Mouse (Mus musculus): Measurements from ENCODE around the gene Ypel4. TPM values are rescaled to one million over a fixed set of nuclear protein-coding genes. Genes with fewer than 3 reads are reported as not detected.

Ypel4 gene
- polyA plus RNA-seq, 1 experiment from 2014 or later: 1.6 TPM

DNA sequence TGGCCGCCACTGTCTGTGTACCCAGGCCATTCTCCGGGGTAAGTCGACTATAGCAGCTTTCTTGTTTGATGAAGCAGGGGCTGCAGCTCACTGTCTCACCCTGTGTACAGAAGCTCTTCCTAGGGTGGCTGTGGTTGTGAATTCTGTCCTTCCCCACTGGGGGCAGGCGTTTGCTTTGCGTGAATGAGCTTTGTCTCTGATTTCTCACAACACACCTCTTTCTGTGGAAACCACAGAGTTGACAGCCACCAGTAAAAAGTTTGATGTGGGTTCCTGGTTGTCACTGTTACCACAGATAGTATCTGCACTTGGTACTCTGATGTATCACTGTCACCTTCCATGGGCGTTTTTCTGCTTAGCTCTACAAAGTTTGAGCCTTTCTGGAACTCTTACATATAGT lies 45.4 kb downstream of the Ypel4 start:
- TF ChIP-seq CTCF (IDR thresholded peaks at IDR 0.05; ENCODE audit: low read depth) (peak; percentile 61), EP300 (optimal IDR thresholded peaks at IDR 0.05) (no peak)
- no peaks in the 10 kb centered on the region for H3K9me3 ChIP-seq (ENCODE audit: control insufficient read depth, low read length)
- H3K4me3 ChIP-seq (ENCODE audit: low read depth, low read length): no peak overlapping the region
- no peaks in the 10 kb centered on the region for H3K36me3 ChIP-seq (ENCODE audit: control insufficient read depth, insufficient read depth, low read length)
- no peak for ATAC-seq (ENCODE audit: low FRiP score, low TSS enrichment)
- no peaks in the 10 kb centered on the region for H3K27me3 ChIP-seq (ENCODE audit: control insufficient read depth, insufficient read depth, low read length)
- DNase-seq (ENCODE audit: low spot score): no peak
- peaks cover 3% of the 10 kb centered on the region; the same call in 1 of the 2 replicates for H3K4me1 ChIP-seq (replicated peaks; ENCODE audit: control insufficient read depth, insufficient read depth)
- H3K4me2 ChIP-seq (replicated peaks; ENCODE audit: low read depth): no peak overlapping the region
- no peak overlapping the region for H3K27ac ChIP-seq (replicated peaks)
- WGBS: 46% methylated on average over 6 of the region's 6 CpGs
- H3K9ac ChIP-seq (ENCODE audit: low read length): no peak overlapping the region

DNA sequence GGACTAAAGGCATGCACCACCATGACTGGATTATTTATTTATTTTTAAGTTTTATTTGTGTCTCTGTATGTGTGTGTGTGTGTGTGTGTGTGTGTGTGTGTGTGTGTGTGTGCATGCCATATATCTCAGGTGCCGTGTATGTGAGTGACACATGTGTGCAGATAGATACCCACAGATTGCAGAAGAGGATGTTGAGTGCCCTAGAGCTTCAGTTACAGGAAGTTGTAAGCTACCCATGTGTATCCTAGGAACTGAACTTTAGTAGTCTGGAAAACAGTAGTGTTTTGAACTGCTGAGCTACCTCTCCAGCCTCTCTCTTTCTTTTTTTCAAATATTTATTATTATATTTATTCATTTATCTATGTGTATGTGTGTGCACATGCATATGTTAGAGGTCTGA lies 49.5 kb downstream of the Ypel4 start:
- Histone ChIP-seq H3K9ac (ENCODE audit: low read length) (no peak overlapping the region), H3K27me3 (ENCODE audit: control insufficient read depth, insufficient read depth, low read length) (no peaks in the 10 kb centered on the region), H3K4me2 (replicated peaks; ENCODE audit: low read depth) (no peak overlapping the region), H3K27ac (replicated peaks) (peak overlapping the region; percentile 67), H3K4me3 (ENCODE audit: low read depth, low read length) (no peak overlapping the region), H3K4me1 (replicated peaks; ENCODE audit: control insufficient read depth, insufficient read depth) (peaks cover 4% of the 10 kb centered on the region; the same call in 1 of the 2 replicates), H3K36me3 (ENCODE audit: control insufficient read depth, insufficient read depth, low read length) (no peaks in the 10 kb centered on the region), H3K9me3 (ENCODE audit: control insufficient read depth, low read length) (no peaks in the 10 kb centered on the region)
- WGBS: 72% methylated on average over 1 of the region's 1 CpGs
- no peak for ATAC-seq (ENCODE audit: low FRiP score, low TSS enrichment)
- TF ChIP-seq CTCF (IDR thresholded peaks at IDR 0.05; ENCODE audit: low read depth): no peak
- no peak for TF ChIP-seq EP300 (optimal IDR thresholded peaks at IDR 0.05)
- DNase-seq (ENCODE audit: low spot score): no peak

DNA sequence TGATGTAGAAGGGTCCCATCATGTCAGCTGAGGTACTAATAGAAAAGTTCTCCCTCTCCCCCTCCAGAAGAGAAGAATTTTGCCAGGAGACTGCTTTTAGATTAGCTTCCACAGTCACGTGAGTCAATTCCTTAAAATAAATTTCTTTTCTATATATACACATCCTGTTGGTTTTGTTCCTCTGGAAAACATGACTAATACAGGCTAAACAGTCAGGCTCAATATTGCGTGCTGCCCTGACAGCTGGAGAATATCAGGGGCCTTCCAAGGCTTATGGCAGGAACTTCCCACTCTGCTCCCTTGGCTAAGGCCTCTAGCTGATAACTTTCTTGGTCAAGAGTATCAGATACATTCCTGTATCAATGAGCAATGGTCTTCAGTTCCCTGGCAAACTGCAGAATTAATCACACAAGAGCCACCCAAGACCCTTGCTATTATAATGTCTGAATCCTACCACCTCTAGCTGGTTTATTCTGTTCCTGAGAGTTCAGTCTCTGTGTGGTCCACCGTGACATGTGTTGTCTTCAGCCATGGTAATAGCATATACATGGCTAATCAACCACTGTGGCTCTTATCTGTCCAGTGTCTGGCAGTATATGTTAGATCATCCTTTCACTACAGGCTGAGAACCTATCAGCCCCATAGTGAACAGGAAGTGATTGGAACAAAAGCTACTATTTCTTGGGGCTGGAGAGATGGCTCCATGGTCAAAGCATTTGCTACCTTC lies 50.1 kb downstream of the Ypel4 start:
- no peak overlapping the region for H3K4me3 ChIP-seq (ENCODE audit: low read depth, low read length)
- H3K27me3 ChIP-seq (ENCODE audit: control insufficient read depth, insufficient read depth, low read length): no peaks in the 10 kb centered on the region
- ATAC-seq (ENCODE audit: low FRiP score, low TSS enrichment): peak; percentile 87
- H3K4me1 ChIP-seq (replicated peaks; ENCODE audit: control insufficient read depth, insufficient read depth): peaks cover 4% of the 10 kb centered on the region; the same call in 1 of the 2 replicates
- no peak overlapping the region for H3K4me2 ChIP-seq (replicated peaks; ENCODE audit: low read depth)
- no peak overlapping the region for H3K9ac ChIP-seq (ENCODE audit: low read length)
- no peak for DNase-seq (ENCODE audit: low spot score)
- H3K27ac ChIP-seq (replicated peaks): peak overlapping the region; percentile 67
- 41% methylated on average over 3 of the region's 3 CpGs for WGBS
- H3K9me3 ChIP-seq (ENCODE audit: control insufficient read depth, low read length): no peaks in the 10 kb centered on the region
- TF ChIP-seq CTCF (IDR thresholded peaks at IDR 0.05; ENCODE audit: low read depth): no peak
- no peaks in the 10 kb centered on the region for H3K36me3 ChIP-seq (ENCODE audit: control insufficient read depth, insufficient read depth, low read length)

MicroRNA genes within 50 kb of the gene (microRNA counts, 519-probe panel; counts per million panel counts)
- microRNA mmu-miR-130a: 7,544 counts per million, percentile 96 among the panel's probes with 10 or more counts

Small RNA genes within 50 kb of the gene (microRNA-seq; reads per million reads assigned to microRNA genes)
- 21,219 reads per million, percentile 96 among the genes with 10 or more reads in this experiment for gene Mir130a

Other genes with a start within 250 kb of the Ypel4 start
- 34.5 and 38.8 TPM in 2 replicates for gene Ctnnd1, start 83.3 kb upstream of the Ypel4 start, polyA plus RNA-seq (2015; fragmentation: Nextera tagmentation; extraction: Ambion mirVana)
- 0.07 and 0.11 TPM in 2 replicates for gene Btbd18, start 75.0 kb upstream of the Ypel4 start, polyA plus RNA-seq (2015; fragmentation: Nextera tagmentation; extraction: Ambion mirVana)
- 111 and 123 TPM in 2 replicates for gene Selenoh, start 63.3 kb upstream of the Ypel4 start, polyA plus RNA-seq (2015; fragmentation: Nextera tagmentation; extraction: Ambion mirVana)
- not detected in 2 replicates for gene Gm28635, start 56.0 kb upstream of the Ypel4 start, polyA plus RNA-seq (2015; fragmentation: Nextera tagmentation; extraction: Ambion mirVana)
- 18.1 and 18.2 TPM in 2 replicates for gene Med19, start 55.7 kb upstream of the Ypel4 start, polyA plus RNA-seq (2015; fragmentation: Nextera tagmentation; extraction: Ambion mirVana)
- 80.9 and 86.0 TPM in 2 replicates for gene Tmx2, start 54.9 kb upstream of the Ypel4 start, polyA plus RNA-seq (2015; fragmentation: Nextera tagmentation; extraction: Ambion mirVana)
- 24.1 and 29.7 TPM in 2 replicates for gene Zdhhc5, start 18.9 kb upstream of the Ypel4 start, polyA plus RNA-seq (2015; fragmentation: Nextera tagmentation; extraction: Ambion mirVana)
- 16.3 and 16.5 TPM in 2 replicates for gene Clp1, start 6.7 kb upstream of the Ypel4 start, polyA plus RNA-seq (2015; fragmentation: Nextera tagmentation; extraction: Ambion mirVana)
- gene Gm19426, start 9.6 kb downstream of the Ypel4 start, polyA plus RNA-seq (2015; fragmentation: Nextera tagmentation; extraction: Ambion mirVana): 3.8 and 3.9 TPM in 2 replicates
- gene Serping1, start 41.4 kb downstream of the Ypel4 start, polyA plus RNA-seq (2015; fragmentation: Nextera tagmentation; extraction: Ambion mirVana): 101 and 103 TPM in 2 replicates
- 27.6 and 28.6 TPM in 2 replicates for gene Ube2l6, start 64.8 kb downstream of the Ypel4 start, polyA plus RNA-seq (2015; fragmentation: Nextera tagmentation; extraction: Ambion mirVana)
- 0.05 TPM in 1 of 2 replicates, not detected in the other for gene Smtnl1, start 88.6 kb downstream of the Ypel4 start, polyA plus RNA-seq (2015; fragmentation: Nextera tagmentation; extraction: Ambion mirVana)
- 37.7 and 42.3 TPM in 2 replicates for gene Timm10, start 92.9 kb downstream of the Ypel4 start, polyA plus RNA-seq (2015; fragmentation: Nextera tagmentation; extraction: Ambion mirVana)
- 5.1 and 5.4 TPM in 2 replicates for gene Slc43a1, start 104.8 kb downstream of the Ypel4 start, polyA plus RNA-seq (2015; fragmentation: Nextera tagmentation; extraction: Ambion mirVana)
- 0.41 and 0.53 TPM in 2 replicates for gene Rtn4rl2, start 152.7 kb downstream of the Ypel4 start, polyA plus RNA-seq (2015; fragmentation: Nextera tagmentation; extraction: Ambion mirVana)
- gene Slc43a3, start 202.5 kb downstream of the Ypel4 start, polyA plus RNA-seq (2015; fragmentation: Nextera tagmentation; extraction: Ambion mirVana): 14.3 and 16.5 TPM in 2 replicates
- 0.16 TPM in 1 of 2 replicates, not detected in the other for gene Prg2, start 246.4 kb downstream of the Ypel4 start, polyA plus RNA-seq (2015; fragmentation: Nextera tagmentation; extraction: Ambion mirVana)